Mouse (Mus musculus) lung, postnatal 10 days (tissue): ENCODE results near the gene Cmbl.
A peak's percentile ranks its signal among the peaks of the same experiment; 100 is the strongest.

Experiments
- DNase-seq: peaks from one replicate; pipeline ENCODE4 v3.0.0; 2021

Gene Cmbl

GRCm38 (mm10) chr15:31583304-31584085 is 18.3 kb downstream of the Cmbl start:
- DNase-seq = no peak

GRCm38 (mm10) chr15:31585238-31585637 is 20.0 kb downstream of the Cmbl start:
- DNase-seq = no peak

GRCm38 (mm10) chr15:31586088-31586487 is 20.9 kb downstream of the Cmbl start:
- DNase-seq = no peak

DNA sequence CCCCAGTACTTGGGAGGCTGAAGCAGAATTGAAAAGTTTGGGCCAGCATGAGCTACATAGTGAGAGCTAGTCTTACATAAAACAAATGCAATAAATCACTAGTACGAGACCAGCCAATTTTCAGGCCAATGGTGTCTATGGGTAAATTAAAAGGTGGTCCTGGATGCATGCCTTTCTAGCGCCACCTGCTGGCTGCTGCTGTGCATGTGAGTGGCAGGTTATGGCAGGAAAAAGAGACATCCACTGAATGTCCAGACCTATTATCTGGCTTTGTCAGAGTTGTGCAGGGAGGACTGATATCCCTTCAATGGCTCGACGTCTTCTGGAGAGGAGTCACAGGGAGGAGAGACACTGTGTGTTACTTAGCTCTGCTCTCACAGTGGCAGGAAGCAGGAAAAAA is 21.3 kb downstream of the Cmbl start:
- DNase-seq = peak; percentile 89

GRCm38 (mm10) chr15:31587789-31588188 is 22.6 kb downstream of the Cmbl start:
- DNase-seq = no peak

DNA sequence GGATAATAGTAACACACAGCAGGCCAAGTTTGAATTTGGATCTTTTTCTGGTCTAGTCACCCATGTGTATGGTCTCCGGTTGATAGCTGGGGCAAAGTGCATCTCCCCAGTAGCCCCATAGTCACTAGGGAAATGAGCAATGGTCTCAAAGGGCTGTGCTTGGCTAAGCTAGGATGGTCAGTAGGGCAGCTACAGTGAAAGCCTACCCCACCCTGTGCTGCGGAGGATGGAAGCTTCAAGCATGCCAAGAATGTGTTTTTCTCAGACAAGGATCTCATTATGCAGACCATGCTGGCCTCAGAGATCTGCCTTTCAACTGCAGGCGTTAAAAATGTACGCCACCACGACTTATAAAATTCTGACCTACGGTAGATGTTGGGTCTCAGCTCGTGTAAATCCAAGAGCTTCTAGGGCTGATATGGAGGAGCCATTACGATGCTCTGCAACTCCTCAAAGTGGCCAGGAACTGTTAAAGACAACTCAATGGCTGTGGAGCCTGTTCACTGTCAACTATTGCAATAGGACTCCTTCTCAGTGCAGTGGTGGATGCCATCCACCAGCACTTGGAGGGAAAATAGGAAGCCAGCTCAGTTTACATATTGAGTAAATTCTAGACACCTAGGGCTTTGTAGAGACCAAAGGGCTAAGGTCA is 23.9 kb downstream of the Cmbl start:
- no peak for DNase-seq

DNA sequence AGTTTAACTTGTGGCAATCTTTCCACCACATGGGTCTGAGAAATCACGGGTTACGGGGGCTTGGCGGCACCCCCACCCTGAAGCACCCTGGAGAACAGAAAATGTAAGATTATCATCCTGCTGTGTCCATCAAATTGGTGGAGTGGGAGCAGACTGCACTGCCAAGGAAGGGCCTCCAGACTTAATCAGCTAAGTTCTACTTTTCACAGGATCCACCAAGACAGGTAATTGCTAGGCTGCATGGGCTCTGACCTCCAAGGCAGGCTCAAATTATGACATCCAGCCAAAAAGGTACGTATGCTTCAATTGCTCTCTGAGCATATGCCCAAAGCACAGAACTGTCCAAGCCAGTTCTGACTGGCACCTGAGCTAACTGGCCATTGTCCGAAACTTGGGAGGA is 25.0 kb downstream of the Cmbl start:
- DNase-seq = no peak

GRCm38 (mm10) chr15:31592531-31592930 is 27.3 kb downstream of the Cmbl start:
- no peak for DNase-seq

DNA sequence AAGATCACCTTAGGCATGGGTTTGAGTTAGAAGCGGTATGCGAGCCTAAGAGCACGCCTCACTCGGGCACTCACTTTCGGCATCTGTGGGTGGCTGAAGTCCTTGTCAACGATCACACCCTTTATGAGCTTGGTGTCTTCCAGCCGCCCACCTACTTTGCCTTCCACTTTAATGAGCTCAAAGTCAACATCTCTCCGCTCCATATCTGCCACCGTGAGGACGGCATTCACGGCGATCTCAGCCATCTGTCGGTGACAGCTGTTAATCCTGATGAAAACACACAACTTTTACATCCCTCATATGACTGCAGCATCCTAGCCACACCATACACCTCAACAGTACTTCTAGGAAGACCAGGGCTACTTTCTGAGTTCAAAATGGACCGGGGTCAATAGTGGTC is 29.1 kb downstream of the Cmbl start:
- DNase-seq = no peak

DNA sequence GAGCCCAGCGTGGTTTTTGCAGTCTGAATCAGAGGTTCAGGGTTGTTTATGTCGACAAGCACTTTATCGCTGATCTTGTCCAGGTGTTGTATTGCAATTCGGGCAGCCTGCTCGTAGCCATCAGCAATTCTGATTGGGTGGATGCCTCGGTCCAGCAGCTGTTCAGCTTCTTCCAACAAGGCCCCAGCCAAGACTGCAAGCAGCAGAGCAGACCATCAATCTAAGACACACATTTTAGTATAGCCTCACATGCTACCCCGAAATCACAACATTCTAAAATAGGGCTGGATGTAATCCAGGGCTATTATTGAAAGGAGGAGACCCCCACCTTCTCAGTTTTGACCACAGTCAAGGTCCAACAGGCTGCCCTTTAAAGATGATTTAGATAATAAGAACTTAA is 30.5 kb downstream of the Cmbl start:
- peak; percentile 27 for DNase-seq

- no peak for DNase-seq
These were observed 34.6 kb downstream of the Cmbl start for GRCm38 (mm10) chr15:31599834-31600233.

DNA sequence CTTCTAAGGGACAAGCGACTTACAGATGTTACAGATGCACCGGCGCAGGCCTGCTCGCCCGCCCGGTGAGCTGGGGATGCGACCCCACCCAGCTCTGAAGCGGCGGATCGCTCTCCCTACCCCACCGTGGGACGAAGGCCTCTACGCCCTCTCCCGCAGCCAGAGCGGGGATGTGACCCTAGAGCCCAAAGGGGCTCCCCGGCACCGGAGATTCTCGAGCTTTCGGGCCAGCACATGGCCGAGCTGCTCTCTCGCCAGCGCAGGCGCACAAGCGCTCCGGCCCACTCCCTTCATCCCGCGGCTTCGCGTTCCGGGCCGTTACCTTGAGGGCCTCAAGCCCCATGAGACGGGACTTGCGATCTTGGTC is 36.1 kb downstream of the Cmbl start:
- DNase-seq = no peak

DNA sequence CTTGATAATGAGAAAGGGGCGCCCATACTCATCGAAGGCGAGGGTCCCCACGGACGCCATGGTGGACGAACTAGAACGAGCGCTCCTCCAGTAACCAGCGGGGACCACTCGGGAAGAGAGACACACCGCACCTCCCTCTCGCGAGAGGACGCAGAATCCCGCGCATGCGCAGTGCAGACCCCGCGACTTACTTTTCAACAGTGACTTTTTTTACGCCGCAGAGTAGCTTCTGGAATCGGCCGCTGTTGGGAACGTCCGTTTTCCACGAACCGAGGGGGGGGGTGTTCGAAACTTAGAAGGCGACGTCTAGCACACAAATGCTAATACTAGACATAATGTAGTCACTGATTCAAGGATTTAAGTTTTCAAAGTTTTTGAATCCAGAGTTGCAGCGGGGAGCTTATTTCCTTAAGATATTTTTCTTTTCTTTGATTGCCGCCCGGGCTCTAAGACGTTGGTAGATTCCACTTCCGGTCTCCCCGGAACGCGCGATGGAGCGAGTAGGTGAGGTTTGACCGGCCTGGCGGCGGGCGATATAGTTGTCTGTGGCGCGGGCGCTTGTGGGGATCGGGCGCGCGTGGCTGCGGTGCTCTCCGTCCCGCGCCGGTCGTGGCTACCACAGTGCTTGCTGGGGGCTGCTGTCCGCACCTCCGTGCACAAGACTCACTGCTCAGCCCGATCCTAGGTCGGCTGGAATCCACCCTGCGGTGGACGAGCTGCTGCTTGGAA is 36.6 kb downstream of the Cmbl start, which contains the start of the genes Cct5 and Fam173b:
Gene Cct5, minus strand, starts transcription at position 159 of the 729 bp plus-strand sequence.
Gene Fam173b, plus strand, starts transcription at position 207 of the 729 bp plus-strand sequence.
- DNase-seq = peak; percentile 99

DNA sequence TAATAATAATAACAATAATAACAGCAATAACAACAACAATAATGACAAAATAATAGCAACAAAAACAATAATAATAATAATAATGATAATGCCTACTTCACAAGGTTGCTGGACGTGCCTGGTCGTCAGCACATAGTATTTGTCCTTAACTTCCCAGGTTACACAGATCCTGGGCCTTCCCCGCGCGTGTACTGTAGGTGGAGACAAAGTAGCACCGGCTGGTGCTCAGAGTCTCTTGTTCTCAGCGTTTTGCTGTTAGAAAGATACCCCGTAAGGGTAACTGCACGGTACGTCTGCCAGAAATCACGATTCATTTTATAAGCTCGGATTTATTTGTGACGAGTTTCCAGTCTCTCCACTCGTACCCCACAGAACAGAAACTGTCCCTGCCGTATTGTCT is 37.2 kb downstream of the Cmbl start:
- peak; percentile 65 for DNase-seq

DNA sequence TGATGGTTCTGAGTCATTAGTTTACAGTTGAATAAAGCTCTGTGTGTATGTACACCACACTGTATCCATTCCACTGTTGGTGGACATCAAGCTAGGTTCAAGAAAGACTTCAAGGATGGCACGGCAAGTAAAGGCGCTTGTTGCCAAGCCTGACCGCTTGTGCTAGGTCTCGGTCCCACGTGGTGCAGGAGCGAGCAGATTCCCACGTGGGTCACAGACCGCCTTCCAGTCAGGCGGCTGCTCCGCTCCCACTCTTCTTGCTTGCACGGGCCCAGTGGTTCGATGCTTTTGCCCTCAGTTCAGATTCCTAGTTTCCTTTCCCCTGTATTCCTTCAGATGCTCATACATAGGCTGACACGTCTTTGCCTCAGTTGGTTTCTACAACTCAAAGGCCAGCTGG is 37.9 kb downstream of the Cmbl start:
- no peak for DNase-seq

DNA sequence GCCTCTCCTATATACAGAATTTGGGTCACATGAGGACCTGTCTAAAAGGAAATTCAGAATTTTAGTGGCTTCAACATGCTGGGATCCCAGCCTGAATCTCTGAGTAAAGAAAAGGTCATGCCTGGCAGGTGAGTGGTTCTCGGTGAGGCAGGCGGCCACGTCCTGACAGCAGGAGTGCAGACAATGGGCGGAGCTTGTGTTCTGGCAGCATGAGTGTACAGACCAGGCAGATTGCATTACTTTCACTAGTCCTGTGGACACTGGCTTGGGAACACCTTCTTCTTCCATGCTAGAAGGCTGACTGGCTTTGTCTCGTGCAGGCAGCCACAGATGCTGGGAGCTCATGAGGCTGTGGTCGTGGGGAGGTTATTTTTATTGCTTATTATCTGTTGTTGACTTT is 41.6 kb downstream of the Cmbl start:
- peak; percentile 36 for DNase-seq

DNA sequence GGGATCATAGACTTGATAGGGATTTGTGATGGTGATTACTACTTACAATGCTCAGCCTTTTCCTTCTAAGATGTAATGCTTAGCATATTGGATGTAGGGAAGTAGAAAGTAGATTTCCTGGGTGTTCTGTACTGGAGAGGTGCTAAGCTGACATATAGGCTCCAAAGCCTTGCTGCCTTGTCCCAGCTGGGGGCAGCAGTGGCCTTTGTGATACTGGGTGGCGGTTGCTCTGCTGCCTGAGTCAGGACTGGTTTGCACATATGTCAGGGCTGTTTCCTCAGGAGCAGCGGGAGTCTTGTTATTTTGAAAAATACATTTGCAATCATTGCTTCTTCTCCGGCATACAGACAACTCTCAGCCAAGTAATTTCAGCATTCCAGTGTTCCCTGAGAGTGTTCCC is 45.8 kb downstream of the Cmbl start:
- peak; percentile 51 for DNase-seq

DNA sequence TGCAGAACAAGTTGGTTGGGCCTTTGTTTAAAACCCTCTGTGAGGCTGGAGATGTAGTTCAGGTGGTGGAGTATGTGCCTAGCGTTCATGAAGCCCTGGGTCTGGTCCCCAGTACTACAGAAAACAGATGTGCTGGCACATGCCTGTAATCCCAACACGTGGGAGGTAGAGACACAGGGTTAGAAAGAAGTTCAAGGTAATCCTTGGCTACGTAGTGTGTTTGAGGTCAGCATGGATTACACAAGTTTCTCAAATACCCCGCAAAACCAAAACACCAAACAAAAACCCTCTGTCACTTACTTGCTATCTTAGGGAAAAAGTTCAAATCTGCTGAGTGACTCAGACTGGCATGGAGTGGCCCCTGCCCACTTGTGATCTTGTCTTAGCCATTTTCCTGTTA is 46.8 kb downstream of the Cmbl start:
- DNase-seq = no peak

- DNase-seq = no peak
These were observed 48.8 kb downstream of the Cmbl start for GRCm38 (mm10) chr15:31613826-31614453.

GRCm38 (mm10) chr15:31614666-31615065 is 49.5 kb downstream of the Cmbl start:
- DNase-seq = no peak

DNA sequence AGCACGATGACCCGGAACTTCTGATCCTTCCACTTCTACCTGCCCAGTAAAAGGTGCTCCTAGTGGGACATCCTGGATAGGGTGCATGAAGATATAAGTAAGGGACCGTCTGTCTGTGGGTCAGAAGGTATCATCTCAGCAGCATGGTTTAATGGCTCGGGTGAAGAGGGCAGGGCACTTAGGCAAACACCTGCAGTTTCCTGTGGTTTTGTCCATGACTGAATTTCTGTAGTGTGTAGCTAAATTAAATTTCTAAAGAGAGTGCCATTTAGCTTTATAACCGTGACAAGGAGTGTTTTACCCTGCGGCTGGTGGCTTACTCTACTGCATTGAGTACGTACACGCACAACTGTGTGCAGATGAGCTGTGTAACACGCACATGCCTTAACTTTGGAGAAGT is 52.1 kb downstream of the Cmbl start:
- DNase-seq = no peak

- DNase-seq = no peak
These were observed 54.3 kb downstream of the Cmbl start for GRCm38 (mm10) chr15:31619521-31619920.
